Mouse (Mus musculus) left cerebral cortex, adult 8-10 months (tissue): Measurements from ENCODE around the gene Carm1. TPM values are rescaled to one million over a fixed set of nuclear protein-coding genes. Genes with fewer than 3 reads are reported as not detected.

Experiments
- DNase-seq, 2 experiments: peaks; one replicate each; pipeline ENCODE4 v3.0.0; 2022; ENCODE audit warnings: low spot score in 2 of 2
- total RNA-seq, 4 experiments: library from RNA; stranded (reverse); gene quantifications; 2 replicates each; pipeline ENCODE4 v1.2.4; 2022

Gene Carm1
- total RNA-seq, 4 experiments from 2014 or later = 76.4 to 91.3 (median 83.1) TPM

DNA sequence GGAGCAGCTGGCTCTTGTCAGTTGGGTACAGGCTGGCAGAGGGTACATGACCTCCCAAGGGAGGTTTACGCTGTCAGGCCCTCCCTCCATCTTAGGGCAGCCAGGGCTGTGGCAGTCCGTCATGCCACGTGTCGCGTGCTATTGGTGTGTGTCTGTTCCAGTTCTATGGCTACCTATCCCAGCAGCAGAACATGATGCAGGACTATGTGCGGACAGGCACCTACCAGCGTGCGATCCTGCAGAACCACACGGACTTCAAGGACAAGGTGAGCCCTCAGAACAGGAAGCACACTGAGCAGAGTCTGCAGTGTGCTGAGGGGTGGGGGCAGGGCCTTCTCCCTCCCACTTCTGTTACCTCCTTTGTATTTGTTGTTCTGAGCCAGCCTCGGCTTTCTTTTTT lies 28.6 kb downstream of the Carm1 start:
- no peak for DNase-seq

DNA sequence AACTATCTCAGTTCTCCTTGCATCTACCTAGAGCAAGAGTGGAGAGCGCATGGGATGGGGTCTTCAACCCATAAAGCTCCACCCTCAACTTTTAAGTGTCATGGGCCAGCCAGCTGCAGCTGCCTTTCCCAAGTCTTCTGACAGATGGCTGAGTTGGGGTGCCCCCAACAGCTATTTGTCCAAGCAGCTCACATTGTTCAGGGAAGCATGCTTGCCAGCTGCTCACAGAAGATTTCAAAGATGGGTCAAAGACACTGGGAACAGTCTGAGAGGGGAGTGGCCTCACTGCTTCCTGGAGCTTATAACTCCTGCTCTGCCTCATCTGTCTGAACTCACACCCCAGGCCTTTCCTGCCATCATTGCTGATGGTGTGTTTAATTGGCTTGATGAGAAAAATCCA lies 29.6 kb downstream of the Carm1 start:
- DNase-seq = no peak

DNA sequence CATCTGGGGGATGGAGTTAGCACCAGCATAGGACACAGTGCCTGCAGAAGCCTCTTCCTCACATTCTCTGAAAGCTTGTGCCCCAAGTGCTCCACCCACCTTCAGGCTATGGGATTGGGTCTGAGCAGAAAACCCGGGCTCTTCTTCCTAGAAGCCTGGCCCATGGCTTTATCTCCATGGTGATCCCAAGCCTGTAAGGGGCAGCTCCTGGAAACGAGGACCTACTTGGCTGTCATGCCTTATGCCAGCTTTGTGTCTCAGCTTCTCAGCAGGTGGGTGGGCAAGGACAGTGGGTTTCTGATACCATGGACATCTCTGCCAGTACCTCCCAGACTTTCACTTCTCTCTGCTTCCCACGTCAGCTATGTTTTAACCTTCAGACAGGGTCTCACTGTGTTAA lies 31.5 kb downstream of the Carm1 start:
- DNase-seq = no peak

DNA sequence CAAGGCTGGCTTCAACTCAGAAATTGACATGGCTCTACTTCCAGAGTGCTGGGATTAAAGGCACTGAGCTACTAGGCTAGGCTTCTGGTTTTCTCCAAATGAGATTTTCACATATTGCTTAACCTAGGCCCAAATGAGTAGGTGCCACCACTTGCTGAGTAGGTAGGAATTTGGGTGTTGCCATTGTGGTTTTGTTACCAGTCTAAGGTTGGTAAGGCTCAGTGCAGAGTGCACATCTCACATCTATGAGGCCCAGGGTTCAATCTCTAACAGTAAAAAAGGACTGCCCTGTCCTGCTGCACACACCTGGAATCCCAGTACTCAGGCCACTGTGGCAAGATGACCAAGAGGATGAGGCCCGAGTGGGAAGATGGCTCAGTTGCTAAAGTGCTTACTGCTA lies 38.7 kb downstream of the Carm1 start:
- DNase-seq = no peak

DNA sequence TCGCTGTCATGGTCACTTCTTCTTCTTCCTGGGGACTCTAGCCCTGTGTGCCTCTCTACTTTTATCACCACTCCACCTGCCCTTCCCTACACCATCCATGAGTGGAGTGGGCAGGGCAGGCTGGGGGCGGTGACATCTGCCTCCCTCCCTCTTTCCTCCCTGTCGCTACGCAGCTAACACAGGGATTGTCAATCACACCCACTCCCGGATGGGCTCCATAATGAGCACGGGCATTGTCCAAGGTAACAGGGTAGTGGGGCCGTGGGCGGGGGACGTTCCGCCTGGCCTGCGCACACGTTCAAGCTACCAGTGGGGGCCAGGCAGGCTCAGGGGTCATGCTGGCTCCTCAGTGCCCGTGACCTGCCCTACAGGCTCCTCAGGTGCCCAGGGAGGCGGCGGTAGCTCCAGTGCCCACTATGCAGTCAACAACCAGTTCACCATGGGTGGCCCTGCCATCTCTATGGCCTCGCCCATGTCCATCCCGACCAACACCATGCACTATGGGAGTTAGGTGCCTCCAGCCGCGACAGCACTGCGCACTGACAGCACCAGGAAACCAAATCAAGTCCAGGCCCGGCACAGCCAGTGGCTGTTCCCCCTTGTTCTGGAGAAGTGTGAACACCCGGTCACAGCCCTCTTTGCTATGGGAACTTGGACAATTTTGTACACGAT lies 41.1 kb downstream of the Carm1 start:
- peak in 1 of 2 experiments; percentile 50 for DNase-seq

DNA sequence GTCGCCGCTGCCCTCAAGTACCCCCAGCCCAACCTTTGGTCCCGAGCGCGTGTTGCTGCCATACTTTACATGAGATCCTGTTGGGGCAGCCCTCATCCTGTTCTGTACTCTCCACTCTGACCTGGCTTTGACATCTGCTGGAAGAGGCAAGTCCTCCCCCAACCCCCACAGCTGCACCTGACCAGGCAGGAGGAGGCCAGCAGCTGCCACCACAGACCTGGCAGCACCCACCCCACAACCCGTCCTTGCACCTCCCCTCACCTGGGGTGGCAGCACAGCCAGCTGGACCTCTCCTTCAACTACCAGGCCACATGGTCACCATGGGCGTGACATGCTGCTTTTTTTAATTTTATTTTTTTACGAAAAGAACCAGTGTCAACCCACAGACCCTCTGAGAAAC lies 41.7 kb downstream of the Carm1 start:
- no peak for DNase-seq

DNA sequence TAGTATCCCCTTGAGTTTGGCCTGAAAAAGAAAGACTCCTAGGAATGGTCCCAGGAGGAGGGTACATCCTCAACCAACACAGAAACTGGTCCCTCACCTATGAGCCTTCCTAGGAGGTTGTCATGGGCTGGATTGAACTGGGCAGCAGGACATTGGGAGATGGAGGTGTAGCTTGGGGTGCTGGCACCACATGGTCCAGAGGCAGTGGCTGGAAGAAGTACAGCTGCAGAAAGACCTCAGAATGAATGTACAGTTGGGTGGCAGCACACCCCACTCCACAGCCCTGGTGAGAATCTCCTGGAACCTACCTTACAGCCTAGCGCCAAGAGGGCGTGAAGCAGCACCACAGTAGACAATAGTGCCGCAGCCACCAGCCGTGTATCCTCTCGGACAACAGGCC lies 42.8 kb downstream of the Carm1 start:
- DNase-seq = no peak

DNA sequence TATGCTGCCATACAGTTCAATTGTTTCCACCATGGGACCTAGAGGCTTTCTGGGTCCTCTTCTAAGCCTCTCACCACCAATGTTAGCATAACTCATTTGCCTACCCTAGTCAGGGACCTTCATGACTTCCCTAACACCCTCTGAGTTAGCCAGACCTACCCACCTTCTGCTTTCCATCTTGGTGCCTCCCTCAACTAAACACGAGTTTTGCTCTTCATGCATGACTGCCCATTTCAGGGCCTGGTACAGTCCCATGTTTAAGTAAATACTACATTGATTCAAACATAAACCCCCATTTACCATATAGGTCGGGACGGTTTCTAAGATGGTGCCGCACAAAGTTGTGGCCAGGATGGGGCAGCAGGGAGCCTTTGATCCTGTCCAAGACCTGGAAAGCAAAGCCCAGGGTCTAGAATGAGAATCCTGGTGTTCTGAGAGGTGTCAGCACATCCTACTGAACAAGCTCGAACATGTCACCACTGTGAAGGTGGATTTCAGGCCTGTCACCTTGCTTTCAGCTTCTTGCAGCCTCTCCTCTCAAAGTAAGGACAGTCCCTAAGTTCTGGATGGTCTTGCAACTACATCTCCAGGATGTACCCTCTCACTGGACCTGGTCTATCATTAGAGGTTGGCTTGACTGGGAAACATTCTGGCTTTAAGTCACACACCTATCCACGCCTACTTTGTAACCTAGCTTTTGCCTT lies 44.6 kb downstream of the Carm1 start:
- DNase-seq = no peak

DNA sequence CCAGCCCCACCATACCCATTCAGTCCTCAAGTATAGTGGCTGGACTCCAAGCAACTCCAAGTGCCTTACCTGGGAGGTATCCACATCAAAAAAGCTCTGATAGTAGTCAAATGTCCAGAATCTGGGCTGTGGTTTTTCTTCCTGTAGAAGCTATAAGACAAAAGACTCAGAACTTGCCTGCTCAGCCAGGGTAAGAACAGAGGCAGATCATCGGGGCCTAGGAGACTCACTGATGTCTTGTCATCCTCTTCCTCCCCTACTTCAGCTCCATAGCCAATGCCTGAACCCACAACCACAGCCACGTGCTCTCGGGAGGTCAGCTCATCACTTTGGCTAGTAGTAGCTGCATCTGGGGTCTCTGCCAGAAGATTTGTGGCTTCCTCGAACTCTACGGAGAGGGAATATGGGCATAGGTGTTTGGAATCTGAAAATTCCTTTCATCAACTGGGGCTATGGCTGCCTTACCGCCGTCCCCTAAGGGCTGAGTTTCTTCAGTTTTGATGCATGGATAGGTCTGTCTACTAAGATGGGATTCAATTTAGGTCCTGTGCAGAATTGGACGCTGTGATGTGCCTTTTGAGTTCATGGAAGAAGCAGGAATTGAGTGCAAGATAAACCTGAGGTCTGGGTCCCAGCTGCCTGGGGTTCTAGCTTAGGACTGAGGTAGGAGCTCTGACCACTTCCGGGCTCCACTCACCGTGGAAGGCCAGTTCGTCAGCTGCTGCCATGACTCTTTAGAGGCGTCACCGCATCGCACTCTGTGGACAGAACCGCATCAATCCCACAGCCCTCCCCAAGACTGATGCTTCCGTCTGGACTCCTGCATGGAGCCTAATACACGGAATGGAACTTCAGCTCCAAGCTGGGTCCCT lies 45.4 kb downstream of the Carm1 start:
- no peak for DNase-seq

DNA sequence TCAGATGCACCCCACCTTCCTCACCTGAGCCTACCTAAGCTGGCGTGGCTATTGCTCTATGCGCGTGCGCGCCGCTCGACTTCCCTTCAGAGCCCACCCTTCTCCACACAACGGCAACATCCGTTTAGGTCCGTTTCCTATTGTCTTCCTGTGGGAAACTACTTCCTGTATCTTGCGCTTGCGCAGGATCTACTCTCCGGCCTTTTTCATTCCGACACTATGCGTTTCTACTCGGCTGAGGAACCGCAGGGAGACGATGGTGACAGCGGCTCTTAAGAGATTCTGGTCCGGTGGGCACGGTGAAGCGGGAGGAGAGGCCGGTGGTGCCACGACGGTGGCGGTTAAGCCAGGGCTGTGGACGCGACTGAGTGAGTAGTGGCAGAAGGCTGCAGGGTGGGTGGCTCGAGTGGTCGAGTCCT lies 46.0 kb downstream of the Carm1 start, which contains the start of the genes Timm29 and Yipf2:
TSS of gene Timm29 (plus strand) at position 20 of the 419 bp plus-strand sequence.
TSS of gene Yipf2 (minus strand) at position 126 of the 419 bp plus-strand sequence.
- DNase-seq = peak; percentile 91 to 93

DNA sequence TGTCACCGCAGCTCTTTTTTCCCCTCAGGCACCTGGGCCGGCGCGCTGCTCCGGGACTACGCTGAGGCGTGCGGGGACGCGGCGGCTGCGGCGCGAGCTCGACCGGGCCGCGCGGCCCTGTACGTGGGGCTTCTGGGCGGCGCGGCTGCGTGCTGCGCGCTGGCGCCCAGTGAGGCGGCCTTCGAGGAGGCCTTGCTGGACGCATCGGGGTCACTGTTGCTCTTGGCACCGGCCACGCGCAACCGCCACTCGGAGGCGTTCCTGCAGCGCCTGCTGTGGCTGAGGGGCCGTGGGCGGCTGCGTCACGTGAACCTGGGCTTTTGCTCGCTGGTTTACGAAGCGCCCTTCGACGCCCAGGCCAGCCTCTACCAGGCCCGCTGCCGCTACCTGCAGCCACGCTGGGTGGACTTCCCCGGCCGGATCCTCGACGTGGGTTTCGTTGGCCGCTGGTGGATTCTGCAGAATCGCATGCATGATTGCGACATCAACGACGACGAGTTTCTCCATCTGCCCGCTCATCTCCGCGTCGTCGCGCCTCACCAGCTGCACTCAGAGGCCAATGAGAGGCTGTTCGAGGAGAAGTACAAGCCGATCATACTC lies 46.5 kb downstream of the Carm1 start:
- DNase-seq = peak in 1 of 2 experiments; percentile 69

DNA sequence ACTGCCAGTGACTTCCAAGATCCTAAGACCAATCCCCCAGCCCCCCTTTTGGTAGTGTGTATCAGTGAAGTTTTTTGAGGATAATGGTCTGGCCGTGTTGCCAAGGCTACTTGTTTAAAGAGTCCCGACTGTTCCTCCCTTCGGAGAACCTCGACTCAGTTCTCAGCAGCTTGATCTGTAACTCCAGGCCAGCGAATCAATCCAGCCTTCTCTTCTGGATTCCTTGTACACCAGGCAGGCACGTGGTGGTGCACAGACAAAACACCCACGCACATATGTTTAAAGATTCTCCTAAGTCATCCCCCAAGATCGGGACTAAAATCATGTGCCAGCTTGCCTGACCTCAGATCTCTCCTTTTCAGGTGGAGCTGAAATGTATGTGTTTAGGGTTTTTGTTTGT lies 47.7 kb downstream of the Carm1 start:
- peak in 1 of 2 experiments; percentile 42 for DNase-seq

DNA sequence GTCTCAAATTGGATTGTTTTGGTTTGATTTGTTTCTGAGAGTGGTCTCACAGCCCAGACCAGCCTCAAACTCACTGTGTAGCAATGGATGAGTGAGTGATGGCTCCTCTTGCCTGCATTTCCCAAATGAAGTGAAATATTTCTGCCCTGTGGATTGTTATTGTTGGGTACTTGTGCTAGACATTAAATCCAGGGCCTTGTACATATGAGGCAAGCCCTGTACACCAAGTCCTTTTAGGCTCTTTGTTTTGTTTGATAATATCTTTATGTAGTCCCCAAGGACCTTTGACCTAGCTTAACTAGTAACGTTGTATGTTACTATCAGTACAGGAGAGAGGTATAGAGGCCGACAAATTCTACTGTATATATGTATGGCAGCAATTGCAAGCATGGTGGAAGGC lies 48.1 kb downstream of the Carm1 start:
- DNase-seq = no peak

DNA sequence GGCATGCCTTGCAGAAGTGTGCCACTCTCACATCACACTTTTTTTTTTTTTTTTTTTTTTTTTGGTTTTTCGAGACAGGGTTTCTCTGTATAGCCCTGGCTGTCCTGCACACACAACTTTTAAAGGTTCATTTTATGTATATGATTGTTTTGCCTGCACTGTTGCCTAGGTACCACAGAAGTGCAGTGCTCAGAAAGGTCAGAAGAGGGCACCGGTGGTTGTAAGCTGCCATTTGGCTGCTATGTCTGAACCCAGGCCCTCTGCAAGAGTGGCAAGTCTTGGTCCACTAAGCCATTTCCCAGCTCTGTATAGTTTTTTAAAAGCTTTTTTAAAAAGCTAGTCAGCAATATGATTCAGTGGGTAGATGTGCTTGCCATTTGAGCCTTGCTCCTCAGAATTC lies 51.5 kb downstream of the Carm1 start:
- no peak for DNase-seq

DNA sequence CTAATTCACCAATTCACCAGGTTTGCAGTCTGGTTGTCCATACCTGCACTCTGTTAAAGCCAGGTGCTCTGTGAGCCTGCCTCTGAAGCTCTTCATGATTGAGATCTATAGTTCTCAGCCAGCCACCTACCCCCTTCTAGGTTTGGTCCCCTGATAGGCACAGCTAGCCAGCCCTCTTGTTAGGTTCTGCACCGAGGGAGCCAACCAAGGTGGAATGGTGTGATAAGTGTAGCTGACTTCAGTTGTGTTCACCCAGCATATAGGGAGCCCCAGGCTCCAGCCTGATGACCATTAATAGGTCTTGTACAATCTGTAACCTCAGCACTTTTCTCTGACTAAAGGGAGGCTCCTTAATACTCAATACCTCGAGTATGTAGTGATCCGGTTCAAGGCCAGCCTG lies 53.5 kb downstream of the Carm1 start:
- no peak for DNase-seq

DNA sequence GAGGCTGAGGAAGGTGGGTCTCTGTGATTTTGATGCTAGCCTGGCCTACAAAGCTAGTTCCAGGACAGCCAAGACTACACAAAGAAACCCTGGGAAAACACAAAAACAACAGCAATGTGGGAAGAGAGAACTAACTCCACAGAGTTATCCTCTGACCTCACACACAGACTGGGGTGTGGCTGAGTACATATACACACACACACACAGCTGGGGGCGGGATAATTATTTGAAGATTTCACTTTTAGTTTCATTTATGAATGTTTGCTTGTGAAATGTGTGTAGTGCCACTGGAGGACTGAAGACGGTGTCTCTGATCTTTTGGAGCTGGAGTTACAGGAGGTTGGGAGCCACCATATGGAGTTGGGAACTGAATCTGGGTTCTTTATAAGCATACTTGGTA lies 54.4 kb downstream of the Carm1 start:
- no peak for DNase-seq

DNA sequence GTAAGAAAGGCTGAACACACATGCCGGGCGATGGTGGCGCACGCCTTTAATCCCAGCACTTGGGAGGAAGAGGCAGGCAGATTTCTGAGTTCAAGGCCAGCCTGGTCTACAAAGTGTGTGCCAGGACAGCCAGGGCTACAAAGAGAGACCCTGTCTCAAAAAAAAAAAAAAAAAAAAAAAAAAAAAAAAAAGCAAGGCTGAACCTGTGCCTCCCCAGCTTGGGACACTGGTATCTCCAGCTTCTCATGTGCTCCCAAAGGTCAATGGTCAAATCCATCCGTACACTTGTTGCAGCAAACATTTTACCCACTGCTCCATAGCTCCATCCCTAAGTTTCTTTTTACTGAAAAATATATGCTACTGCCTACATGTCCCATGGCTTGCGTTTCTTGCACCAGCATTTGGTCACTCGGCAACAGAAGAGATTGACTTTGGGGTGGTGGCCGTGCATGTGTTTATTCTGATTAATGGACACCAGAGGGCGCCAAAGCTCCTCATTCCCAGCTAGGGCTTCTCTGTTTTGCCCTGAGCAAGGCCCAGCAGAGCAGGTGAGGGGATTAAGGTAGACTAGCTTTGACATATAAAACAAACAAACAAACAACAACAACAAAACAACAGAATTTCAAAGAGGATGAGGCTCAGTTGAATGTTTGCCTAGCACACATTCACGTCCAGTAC lies 55.2 kb downstream of the Carm1 start:
- DNase-seq = no peak

DNA sequence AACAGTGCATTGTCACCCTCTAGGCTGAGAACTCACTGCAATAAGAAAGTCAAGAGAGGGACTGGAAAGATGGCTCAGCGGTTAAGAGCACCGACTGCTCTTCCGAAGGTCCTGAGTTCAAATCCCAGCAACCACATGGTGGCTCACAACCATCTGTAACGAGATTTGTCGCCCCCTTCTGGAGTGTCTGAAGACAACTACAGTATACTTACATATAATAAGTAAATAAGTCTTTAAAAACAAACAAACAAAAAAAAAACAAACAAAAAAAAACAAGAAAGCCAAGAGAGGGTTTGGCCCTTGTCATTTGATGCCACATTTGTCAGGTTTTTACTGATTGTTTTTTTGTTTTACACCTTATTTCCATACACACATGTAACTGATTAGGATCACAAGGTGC lies 57.4 kb downstream of the Carm1 start:
- DNase-seq = no peak

DNA sequence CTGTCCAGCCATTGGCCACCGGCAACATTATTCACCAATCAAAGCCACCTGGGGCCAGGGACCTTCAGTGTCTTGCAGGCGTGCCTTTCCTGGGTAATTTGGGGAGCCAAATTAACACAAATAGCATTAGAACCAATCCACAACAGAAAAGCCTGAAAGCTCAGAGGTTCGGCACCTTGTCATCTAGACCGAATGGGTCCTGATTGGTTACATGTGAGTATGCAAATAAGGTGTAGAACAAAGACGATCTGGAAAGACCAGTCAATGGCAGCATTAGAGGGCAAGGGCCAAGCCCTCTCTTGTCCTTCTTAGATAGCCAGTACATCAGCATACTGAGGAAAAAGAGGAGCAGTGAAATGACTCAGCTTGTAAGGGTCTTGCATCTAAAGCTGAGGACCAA lies 59.2 kb downstream of the Carm1 start:
- DNase-seq = no peak

DNA sequence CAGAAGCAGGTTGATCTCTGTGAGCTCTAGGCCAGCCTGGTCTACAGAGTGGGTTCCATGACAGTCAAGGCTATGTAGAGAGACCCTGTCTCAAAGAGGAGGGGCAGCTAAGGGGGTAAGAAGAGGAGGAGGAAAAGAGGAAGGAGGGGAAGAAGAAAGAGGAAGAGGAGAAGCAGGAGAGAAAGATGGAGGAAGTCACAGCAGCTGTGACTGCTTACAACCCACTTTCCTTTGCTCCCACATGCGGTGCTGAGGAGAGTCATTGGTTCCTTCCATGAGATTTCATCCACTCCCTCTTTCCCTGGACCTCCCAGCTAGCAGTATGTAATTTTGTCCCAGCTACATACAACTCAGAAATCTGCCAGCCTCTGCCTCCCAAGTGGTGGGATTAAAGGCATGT lies 60.0 kb downstream of the Carm1 start:
- no peak for DNase-seq

DNA sequence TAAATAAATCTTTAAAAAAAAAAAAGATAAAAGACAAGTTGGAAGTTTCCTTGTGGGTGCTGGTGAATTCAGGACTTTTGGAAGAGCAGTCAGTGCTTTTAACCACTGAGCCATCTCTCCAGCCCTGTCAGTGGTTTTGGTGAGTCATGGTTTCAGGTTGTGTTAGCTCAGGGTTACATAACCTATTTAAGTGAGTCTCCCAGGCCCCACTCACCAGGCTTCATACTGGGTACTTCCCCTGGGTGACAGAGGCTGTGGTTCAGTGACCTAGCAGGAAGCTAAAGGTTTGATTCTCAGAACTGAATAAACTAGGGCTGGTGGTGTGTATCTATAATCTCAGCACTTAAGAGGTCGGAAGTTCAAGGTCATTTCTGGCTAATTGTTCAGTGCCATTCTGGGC lies 63.2 kb downstream of the Carm1 start:
- DNase-seq = no peak
